Mouse (Mus musculus): ENCODE results near the gene Tent4a.
"Not testable (repeated sequence)": the region's sequence is repeated elsewhere in the genome, so short reads cannot be mapped to it uniquely, and the experiment has no call there.

Tent4a gene

DNA sequence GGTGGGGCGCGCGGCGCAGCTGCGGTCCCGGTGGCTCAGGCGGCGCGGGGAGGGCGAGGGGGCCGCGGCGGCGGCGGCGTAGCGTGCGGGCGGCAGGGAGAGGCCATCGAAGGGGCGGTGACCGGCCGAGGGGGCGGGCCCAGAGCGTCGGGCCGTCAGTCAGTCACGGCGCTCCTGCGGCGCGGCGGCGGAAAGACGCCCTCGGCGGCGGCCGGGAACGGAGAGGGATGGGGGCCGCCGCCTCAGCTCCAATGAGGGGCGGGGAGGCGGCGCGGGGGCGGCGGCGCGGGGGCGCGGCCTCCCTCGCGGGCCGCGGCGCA, at the start of gene Tent4a:
Gene Tent4a (minus strand): TSS at position 284 of the 320 bp plus-strand sequence.
- DNase-seq (ENCODE audit: low spot score in 2 of 2) = no peak

DNA sequence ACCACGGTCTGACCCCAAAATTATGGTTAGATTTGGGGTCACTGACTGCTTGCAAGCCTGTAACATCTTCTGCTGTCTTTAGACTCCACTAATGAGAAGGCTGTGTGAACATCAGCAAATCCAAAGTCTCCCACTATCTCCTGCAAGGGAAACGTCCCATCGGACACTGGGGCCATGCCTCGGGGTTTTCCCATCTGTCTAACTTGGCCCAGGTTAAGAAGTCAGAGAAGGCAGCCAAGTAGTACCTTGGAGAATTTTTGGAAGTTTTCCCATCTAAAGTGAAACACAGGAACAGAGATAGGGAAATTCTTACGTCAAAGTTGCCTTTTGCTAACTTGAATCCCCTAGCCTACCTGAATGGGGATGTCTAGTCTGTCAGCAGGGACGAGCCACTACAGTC, 49.2 kb upstream of the Tent4a start:
- DNase-seq (ENCODE audit: low spot score in 2 of 2) = no peak

DNA sequence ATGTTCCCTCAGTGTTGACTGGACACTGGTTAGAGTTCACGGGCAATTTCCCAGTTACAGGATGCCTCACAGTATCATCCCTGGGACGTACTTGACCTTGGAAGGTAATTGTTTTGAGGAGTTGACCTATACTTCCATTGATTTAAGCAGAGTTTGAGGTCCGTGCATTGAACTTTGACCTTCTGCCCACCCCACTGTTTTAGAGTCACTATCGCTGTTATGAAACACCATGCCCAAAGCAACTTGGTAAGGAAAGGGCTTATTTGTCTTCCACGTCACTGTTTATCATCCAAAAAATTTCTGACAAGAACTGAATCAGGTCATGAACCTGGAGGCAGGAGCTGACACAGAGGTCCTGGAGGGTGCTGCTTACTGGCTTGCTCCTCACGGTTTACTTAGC, 48.0 kb upstream of the Tent4a start:
- no peak for DNase-seq (ENCODE audit: low spot score in 2 of 2)

DNA sequence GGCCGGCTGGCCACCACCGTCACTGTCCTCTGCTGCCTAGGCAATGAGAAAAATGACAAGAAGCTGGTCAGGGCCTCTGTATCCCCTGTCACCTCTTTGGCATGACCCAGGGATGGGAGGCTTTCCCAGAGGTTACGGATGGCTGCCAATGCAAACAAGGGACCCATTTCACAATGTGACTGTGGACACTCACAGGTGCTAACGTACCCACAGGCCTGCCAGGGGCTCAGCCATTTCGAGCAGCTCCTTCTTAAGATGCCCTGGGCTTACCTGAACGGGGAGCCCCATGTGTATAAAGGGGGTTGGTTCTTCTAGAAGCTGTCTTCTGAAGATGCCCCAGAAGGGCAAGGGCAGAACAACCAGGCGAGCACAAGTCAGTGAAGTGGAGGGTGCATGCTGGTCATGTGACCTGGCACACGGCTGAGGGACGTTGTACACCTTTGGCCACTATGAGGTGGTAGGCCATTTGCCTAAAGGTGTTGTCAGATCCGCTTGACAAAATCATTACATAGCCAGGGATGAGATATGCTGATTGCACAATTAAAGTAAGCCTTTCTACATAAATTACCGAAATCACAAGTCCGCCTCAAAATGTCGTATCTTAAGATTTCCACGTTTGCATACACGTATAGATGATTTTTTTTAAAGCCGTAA, 42.9 kb upstream of the Tent4a start:
- DNase-seq (ENCODE audit: low spot score in 2 of 2) = no peak

DNA sequence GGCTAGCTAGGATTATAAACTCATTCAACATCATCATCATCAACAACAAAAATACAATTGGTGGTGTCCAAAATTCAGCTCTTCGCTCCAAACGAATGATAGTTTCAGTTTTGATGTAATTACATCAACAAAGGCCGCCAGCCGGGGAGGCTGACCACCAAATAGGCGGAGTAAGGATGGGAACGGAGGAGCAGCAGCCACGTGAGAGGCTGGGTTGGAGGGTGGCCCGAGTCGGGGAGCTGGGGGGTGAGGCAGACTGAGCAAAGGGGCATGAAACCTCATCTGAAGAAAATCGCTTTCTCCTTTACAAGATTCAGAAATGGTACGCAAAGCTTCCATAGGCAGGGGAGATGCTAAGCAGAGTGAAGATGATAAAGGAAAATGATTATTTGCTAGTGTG, 42.3 kb upstream of the Tent4a start:
- DNase-seq (ENCODE audit: low spot score in 2 of 2) = no peak

DNA sequence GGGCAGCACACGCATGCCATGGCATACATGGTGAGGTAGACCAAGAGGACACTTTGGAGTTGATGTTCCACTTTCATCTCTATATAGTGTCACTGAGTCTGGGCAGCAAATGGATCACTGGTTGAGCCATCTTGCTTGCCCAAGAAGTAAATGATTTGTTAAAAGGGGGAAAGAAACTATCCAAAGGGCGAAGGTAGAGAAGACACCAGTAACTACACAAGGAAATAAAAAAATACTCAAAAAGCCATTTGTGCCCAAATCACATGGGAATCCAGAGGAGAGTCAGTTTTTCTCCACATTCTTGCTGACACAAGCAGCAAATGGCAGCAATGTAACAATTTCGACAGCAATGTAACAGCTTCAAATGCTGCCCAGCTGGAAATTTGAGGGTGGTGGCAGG, 38.2 kb upstream of the Tent4a start:
- DNase-seq (ENCODE audit: low spot score in 2 of 2) = no peak

DNA sequence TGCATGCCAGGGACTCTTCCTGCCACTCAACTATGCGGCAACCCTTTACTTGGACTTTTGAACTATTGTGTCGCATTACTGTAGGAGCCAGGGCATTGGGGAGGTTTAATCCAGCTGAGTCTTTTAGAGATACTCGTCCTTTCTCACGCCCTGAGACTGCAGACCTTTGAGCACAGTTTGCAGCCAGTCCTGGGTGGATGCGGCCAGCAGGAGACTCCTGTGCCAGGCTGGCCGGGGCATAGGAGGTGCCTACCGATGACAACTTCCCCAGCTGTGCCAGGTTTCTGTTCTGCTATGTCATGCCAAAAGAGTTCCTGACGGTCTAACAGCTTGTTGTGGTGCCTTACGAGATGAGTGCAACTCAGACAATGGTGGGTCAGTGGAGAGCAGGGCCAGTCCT, 34.8 kb upstream of the Tent4a start:
- no peak for DNase-seq (ENCODE audit: low spot score in 2 of 2)

DNA sequence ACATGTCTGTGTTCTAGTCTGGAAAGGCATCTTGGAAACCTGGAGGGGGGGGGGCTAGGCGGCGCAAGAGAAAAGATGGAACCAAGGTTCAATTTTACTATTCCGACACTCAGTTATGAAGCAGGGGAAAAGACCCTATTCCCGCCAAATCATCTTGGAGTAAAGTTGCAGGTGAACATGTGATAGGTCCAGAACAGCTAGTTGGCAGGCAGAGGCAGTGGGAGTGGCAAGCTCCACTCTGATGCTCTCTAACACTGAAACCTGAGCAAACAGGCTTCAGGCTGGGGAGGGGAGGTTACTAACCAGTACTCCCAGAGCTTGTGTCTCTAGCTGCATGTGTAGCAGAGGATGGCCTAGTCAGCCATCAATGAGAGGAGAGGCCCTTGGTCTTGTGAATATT, 31.0 kb upstream of the Tent4a start:
- DNase-seq (ENCODE audit: low spot score in 2 of 2) = not testable (repeated sequence)

DNA sequence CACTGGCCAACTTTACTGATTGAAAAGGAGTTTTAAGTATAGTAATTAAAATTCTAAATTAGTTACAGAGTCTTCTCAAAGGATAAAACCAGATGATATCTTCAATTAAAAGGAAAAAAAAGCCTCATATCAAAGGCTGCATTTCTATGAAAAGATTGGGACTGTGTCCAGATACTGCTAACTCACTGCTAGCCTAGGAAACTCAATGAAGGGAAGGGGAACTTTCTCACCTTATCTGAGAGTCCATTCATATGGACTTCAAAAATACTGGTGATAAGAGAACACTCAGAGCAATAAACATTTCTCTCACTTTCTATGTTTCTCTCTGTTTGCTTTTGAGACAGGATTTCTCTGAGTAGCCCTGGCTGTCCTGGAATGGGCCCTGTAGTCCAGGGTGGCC, 30.2 kb upstream of the Tent4a start:
- no peak for DNase-seq (ENCODE audit: low spot score in 2 of 2)

DNA sequence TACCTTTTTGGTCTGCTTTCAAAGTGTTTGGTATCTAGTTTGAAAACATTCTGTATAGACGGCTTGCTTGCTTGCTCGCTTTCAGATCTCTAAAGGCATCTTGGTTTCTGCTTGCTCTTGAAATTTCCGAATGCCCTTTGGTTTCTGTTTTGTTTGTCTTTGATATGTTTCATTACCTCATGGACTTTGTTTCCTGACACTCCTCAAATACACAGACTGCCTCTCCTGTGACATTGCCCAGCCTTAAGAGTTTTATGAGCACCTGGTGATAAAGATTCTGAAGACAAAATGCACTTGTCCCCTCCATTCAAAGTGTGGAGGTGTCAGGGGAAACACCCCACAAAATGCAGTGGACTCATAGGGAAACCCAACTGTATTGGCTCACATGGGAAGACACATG, 29.5 kb upstream of the Tent4a start:
- no peak for DNase-seq (ENCODE audit: low spot score in 2 of 2)

DNA sequence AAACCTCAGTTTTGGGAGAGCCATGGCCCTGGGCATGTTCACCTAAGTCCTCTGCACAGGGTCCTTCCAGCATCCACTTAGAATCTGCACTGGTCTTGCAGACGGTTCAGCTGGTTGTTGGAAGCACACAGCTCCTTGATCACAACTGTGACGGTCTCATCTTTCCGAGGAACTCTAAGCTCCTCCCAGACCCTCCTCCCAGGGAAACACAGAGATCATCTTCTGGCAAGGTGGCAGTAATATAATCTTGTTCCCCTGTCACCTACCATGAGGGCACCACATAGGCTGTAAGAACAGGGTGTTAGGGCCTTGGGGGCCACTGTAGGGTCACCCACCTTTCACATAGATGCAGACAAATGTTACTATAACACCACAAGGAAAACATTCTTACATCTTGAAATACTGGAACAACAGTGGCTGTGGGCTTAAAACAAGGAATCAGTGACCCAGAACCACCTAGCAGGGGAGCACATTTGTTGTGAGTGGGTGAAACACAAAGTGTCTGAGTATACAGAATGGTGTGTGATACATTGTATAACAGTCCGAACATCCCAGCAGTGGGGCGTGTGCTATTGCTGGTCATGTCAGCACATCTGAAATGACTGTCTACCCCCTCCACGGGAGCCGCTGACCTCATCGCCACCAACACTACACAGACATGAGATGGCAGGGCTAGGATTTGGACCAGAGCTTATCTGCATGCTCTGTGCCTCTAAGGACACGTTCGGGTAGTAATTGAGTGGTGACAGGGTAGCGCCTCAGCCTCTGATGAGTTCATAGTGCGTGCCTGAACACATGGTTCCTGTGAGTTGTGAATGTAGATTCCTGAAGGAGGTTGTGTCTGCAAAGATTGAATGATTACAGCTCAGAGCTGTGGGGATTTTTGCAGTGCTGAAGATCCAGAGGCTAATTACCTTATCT, 28.5 kb upstream of the Tent4a start:
- DNase-seq (ENCODE audit: low spot score in 2 of 2) = no peak

DNA sequence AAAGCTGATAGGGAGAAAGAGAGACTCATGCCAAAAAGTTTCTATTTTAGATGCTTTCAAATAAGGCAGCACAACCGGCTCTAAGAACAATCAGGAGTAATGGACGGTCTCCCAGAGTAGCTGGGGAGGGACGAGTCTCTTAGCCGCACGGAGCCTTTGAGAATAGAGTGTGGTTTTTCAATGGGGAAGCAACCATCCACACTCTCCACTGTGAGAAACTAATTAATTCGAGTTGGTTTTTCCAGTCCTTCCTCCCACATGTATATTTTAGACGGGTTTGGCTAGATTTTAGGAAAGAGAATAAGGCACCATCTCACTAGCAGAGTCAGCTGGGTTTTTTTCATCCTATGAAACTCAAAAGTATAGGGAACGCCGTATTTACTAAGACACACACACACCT, 27.6 kb upstream of the Tent4a start:
- no peak for DNase-seq (ENCODE audit: low spot score in 2 of 2)

DNA sequence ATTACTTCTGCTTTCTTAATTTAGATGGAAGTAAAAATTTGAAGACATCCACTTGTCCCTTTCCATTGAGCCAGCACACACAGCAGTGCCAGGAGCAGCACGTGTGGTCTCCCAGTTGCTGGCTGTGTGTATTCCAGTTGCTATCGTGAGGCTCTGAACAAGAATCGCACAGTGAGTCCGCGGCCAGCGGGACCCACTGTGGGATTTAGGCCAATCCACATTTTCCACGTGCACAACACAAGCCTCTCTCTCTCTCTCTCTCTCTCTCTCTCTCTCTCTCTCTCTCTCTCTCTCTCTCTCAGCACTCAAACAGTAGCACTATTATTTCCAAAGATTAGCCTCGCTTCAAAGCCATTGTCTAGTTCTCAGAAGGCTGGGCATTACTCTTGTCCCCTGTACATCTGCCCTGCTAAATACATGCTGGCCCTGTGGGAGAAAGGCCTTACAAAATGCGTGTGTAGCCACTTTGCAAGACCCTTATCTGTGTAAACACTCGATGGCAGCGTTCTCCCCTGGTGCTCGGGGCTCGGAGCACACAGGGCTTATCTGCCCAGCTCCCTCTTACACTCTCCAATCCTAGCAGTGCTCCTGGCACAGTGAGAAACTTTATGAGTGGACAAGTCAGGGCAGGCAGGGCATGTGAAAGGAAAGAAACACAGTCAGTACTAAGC, 25.0 kb upstream of the Tent4a start:
- DNase-seq (ENCODE audit: low spot score in 2 of 2) = no peak

DNA sequence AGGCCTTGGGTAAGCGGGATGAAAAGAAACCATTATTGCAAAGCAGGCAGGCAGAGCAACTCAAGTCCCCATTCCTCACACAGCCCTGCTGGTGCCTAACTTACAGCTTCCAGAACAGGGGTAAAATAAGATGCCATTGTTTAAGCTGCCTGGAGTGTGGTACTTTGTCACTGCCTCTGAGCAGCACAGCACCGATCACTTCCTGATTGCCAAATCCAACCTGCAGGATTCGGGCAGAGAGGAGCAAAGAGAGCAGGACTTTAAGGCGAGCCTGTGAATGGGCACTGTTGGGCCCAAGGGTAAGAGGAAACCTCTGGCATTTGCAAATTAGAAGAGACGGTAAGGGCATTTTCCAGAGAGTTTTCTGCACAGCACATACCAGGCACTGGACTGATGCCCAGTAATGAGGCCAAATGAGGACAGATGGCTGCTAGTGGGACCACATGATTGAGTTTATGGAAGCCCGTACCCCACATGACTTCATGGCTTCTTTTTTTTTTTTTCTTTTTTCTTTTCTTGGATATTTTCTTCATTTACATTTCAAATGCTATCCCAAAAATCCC, 23.8 kb upstream of the Tent4a start:
- DNase-seq (ENCODE audit: low spot score in 2 of 2) = no peak

DNA sequence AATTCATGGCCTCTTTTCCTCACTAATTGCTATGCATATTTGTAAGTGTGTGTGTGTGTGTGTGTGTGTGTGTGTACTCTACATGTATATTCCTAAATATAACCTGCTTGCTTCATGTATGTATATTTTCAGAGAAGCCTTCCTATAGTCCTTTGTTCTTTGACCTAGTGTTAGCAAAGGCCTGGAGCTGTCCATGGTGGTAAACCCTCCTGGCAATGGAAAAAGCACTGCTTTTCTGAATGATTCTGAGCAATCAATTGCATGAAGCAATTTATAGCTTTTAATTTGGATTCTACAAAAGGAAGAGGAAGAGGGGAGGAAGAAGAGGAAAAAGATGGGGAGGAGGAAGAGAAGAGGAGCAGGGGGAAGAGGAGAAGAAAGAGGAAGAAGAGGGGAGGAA, 22.3 kb upstream of the Tent4a start:
- no peak for DNase-seq (ENCODE audit: low spot score in 2 of 2)

DNA sequence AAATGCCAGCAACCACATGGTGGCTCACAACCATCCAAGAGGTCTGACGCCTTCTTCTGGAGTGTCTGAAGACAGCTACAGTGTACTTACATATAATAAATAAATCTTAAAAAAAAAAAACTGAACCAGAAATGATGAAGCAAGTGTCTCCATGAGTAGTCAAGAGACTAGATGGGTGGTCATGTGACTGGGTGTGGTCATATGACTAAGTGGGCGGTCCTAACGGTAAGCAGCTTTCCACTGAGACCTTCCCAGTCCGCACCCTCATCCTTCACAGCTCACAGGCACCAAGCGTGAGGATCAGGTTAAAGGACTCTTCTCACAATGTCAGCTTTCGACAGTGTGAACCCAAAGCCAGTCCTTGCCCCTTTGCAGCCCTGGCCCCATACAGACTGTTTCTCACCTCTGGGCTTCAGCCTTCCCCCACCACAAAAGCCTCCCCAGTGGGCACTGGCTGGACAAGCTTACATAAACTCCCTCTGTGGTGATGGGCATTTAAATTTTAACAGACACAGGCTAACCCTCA, 21.6 kb upstream of the Tent4a start:
- no peak for DNase-seq (ENCODE audit: low spot score in 2 of 2)

DNA sequence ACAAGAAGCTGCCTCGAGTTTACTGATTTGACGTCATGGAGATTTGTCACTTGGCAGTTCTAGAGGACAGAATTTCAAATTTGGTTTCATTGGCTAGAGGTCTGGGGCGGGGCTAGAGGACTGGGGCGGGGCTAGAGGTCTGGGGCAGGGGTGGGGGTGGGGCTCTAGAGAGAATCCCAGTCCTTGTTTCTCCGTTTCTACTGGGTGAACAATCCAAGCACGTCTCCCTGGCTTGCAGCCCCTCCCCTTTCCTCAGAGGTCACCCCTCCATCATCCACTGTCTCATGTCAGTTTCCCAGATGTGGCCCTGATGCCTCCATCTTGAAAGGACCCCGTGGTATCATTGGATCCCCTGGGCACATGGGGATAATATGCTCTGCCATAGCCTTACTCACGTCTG, 20.6 kb upstream of the Tent4a start:
- DNase-seq (ENCODE audit: low spot score in 2 of 2) = no peak

DNA sequence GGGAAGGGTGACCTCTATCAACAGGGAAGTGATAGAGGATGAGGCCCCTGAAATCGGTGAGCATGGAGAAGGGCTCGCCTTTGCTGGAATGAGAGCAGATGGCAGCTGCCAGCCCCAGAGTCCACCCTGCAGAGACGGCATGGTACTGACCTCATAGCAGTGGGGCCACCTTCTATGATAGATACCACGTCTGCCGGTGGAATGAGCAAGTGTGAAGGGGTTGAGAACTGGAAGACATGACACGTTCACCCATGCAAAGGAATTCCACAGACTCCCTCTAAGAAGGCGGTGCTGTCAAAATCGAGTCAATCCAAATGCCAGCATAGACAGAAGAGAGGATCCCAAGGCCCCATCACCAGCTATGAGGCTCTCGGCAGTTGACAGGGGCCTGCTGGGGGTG, 19.8 kb upstream of the Tent4a start:
- DNase-seq (ENCODE audit: low spot score in 2 of 2) = no peak

DNA sequence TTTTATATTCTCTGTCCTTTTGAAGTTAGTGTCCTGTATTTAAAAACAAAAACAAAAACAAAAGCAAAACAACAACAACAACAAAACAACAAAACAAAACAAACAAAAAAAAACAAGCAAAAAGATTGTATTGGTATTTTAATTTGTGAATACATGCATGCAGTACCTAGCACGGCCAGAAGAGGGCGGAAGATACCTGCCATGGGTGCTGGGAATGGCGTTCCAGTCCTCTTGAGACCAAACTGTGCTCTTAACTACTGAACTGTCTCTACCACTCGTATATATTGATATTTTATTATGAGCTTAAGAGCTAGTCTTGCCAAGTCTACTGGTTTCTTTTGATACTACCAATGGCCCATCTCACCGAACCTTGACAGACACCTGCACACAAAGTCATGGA, 18.6 kb upstream of the Tent4a start:
- DNase-seq (ENCODE audit: low spot score in 2 of 2) = no peak

DNA sequence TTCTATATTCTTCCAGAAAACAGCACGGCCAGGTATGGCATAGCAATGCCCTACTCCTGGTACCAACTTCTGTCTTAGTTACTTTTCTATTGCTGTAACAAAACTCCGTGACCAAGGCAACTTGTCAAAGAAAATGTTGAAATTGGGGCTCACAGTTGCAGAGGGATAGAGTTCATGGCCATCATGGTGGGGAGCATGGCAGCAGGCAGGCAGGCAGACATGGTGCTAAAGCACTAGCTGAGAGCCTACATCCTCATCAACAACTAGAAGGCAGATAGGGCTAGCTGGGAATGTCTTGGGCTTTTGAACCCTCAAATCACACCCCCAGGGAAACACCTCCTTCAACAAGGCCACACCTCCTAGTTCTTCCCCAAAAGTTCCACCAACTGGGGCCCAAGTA, 16.4 kb upstream of the Tent4a start:
- DNase-seq (ENCODE audit: low spot score in 2 of 2) = no peak

DNA sequence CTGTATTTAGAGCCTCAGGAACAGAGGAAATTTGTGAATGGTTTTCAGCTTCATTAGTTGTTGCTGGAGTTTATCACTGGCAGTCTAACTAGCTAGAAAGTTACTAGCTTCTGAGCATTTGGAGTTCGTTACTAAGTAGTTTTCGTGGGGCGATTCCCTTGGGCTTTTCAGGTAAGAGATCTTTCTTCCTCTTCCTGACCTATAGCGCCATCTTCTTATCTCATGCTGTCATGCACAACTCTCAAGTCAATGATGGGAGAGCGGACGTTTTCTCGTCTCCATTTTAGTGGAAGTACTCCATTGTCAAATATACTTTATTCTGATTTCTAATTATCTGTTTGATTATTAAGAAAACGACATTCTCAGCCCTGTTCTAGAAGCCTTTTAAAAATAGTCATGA, 15.6 kb upstream of the Tent4a start:
- no peak for DNase-seq (ENCODE audit: low spot score in 2 of 2)

DNA sequence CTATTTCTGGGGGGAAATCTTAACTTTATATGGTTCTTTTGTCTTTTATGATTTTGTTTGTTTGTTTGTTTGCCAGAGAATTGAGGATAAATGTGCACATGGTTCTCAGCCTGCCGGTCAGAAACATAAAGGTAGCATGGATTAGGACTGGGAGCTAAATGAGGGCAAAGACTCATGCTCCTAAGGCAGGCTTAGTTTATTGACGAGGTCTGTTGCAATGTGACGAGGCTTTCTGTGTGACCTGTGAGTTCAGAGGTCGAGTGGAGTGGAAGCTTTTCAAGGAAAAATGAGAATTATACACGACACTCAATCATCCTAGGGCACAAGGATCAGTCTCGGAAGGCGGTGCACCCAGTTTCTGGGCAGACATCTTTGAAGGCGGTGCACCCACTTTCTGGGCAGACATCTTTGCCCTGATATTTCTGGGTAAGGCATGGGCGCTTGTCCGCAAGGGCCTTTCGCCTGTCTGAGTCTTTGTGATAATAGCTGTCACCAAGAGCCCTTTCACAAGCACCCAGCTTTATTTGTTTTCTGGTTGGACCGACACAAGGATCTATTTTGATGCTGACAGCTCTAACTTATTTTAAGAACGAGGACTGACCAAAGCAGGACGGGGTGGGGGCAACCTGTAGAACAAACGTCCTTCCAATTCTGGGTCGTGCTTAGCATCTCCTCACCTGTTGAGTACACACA, 13.2 kb upstream of the Tent4a start:
- DNase-seq (ENCODE audit: low spot score in 2 of 2) = no peak

Data from spleen, postnatal 4 days (tissue).